Mouse (Mus musculus): ENCODE data around the gene Kmt2e.

DNA sequence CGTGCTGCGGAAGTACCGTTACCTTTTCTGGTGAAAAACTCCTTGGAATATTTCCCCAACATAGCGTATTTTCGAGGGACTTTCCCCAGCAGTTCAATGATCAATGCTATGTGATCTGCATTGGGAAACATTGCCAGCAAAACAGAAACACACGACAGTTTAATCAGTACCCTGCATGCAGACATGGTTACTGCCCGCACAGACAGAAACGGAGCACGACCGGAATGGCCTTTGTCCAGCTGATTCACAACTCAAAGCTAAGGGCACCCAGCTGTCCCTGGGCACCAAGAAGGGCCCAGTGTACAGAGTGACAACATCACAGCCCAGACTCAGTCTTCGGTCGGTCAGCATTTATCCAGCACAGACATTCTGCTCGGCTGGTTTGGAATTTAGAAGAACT lies 79.2 kb downstream of the Kmt2e start:
- TF ChIP-seq EP300 (IDR thresholded peaks at IDR 0.05; ENCODE audit: low read length) (no peak), CTCF (conservative IDR thresholded peaks at IDR 0.05 in 1 of 2, IDR thresholded peaks at IDR 0.05 in 1 of 2; ENCODE audit: low read depth in 2 of 2, low read length in 2 of 2) (no peak), POLR2A (IDR thresholded peaks at IDR 0.05; ENCODE audit: low read depth, low read length) (no peak), CHD2 (IDR thresholded peaks at IDR 0.05; ENCODE audit: low read length) (no peak), MAFK (IDR thresholded peaks at IDR 0.05; ENCODE audit: insufficient replicate concordance, low read length) (no peak)

Data from CH12.LX (cell line).